Mouse (Mus musculus) hindbrain, embryonic 11.5 days (tissue): ENCODE measurements around the gene Abcc2. TPM values are rescaled to one million over a fixed set of nuclear protein-coding genes. Genes with fewer than 3 reads are reported as not detected.

Source experiments
- polyA plus RNA-seq: library from polyadenylated mRNA; unstranded; fragments of >200 nt; fragmentation: Nextera tagmentation; extraction: Ambion mirVana; gene quantifications from 2 replicates; pipeline ENCODE4 v1.2.1, GENCODE M21; 2014

The Abcc2 gene
- polyA plus RNA-seq, 1 experiment from 2014 or later, result 0.09 TPM

Other genes starting within 250 kb of the Abcc2 start
- 0.20 and 0.38 TPM in 2 replicates for gene Nkx2-3, start 169.9 kb upstream of the Abcc2 start, polyA plus RNA-seq
- 9.1 and 10.9 TPM in 2 replicates for gene Slc25a28, start 107.3 kb upstream of the Abcc2 start, polyA plus RNA-seq
- 13.9 and 15.4 TPM in 2 replicates for gene Entpd7, start 92.5 kb upstream of the Abcc2 start, polyA plus RNA-seq
- gene Cutc, start 29.2 kb upstream of the Abcc2 start, polyA plus RNA-seq, result 13.9 and 14.5 TPM in 2 replicates
- 9.3 and 12.9 TPM in 2 replicates for gene Cox15, start 29.2 kb upstream of the Abcc2 start, polyA plus RNA-seq
- gene Dnmbp, start 158.0 kb downstream of the Abcc2 start, polyA plus RNA-seq, result 12.2 and 13.5 TPM in 2 replicates
- gene Cpn1, start 204.4 kb downstream of the Abcc2 start, polyA plus RNA-seq, result 0.54 and 0.80 TPM in 2 replicates
- not detected in 2 replicates for gene Cyp2c23, start 247.0 kb downstream of the Abcc2 start, polyA plus RNA-seq